Mouse (Mus musculus) cortical plate, adult 2 months (tissue): ENCODE data around the gene Abcc2.

Experiments
- CTCF ChIP-seq: fragments of 200-500 bp; IDR thresholded peaks from 2 replicates; pipeline ENCODE4 v1.5.1; 2011; ENCODE audit warnings: mild to moderate bottlenecking, control low read depth, low read length; ENCODE audit not compliant: insufficient read depth; ENCODE audit errors: extremely low read depth
- POLR2A ChIP-seq: fragments of 200-500 bp; IDR thresholded peaks from 2 replicates; pipeline ENCODE4 v1.6.1; 2011; ENCODE audit warnings: mild to moderate bottlenecking, low read length, control low read depth; ENCODE audit not compliant: insufficient read depth; ENCODE audit errors: extremely low read depth

GRCm38 (mm10) chr19:43878111-43879092 lies 96.4 kb downstream of the Abcc2 start:
- TF ChIP-seq CTCF (no peak), POLR2A (no peak)
